Mouse (Mus musculus): ENCODE results near the gene Map1a. TPM values are rescaled to one million over a fixed set of nuclear protein-coding genes. Genes with fewer than 3 reads are reported as not detected.

Gene Map1a
- polyA plus RNA-seq, 1 experiment from 2014 or later = 0.93 TPM

- ATAC-seq (replicated peaks; ENCODE audit: low FRiP score, low read depth) = no peak
- 83% methylated on average over 10 of the region's 10 CpGs for WGBS
- H3K9ac ChIP-seq (ENCODE audit: low read depth, low read length) = no peak overlapping the region
- no peaks in the 10 kb centered on the region for H3K36me3 ChIP-seq (ENCODE audit: insufficient read depth, low read length)
- peaks cover 5% of the 10 kb centered on the region; the same call in 1 of the 2 replicates for H3K27me3 ChIP-seq (ENCODE audit: insufficient read depth, low read length)
- no peak for TF ChIP-seq CTCF (IDR thresholded peaks at IDR 0.05; ENCODE audit: low read depth)
- DNase-seq (ENCODE audit: low spot score) = no peak
- no peak overlapping the region for H3K4me2 ChIP-seq (ENCODE audit: low read length)
- no peak overlapping the region for H3K27ac ChIP-seq
- no peaks in the 10 kb centered on the region; the same call in 1 of the 2 replicates for H3K4me1 ChIP-seq (replicated peaks; ENCODE audit: insufficient read depth, low read length)
- no peaks in the 10 kb centered on the region for H3K9me3 ChIP-seq (replicated peaks; ENCODE audit: low read length)
- no peak overlapping the region for H3K4me3 ChIP-seq (replicated peaks; ENCODE audit: low read depth, low read length)
Measured at GRCm38 (mm10) chr2:121300036-121300435, 10.6 kb downstream of the Map1a start.

DNA sequence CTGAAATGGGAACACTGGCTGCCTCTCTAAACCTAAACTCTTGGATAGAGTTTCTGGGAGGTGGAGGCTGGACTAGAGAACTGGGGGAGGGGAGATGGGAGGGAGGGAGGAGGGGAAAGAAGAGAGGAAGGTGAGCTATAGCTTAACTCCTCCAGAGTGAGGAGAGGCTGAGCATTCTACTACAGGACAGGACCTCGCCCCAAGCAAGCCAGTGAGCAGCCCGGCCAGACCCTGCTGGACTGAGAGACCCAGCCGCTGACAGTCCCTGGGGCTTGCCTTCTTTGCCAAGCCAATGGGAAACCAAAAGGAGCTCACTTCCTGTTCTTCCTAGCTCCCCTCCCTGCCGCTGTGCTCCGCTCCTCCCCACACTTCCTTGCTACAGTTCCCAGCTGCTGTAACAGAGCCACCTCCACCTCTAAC, 19.6 kb downstream of the Map1a start:
- Histone ChIP-seq H3K4me3 (replicated peaks; ENCODE audit: low read depth, low read length) (no peak overlapping the region; the same call in 1 of the 2 replicates), H3K9ac (ENCODE audit: low read depth, low read length) (no peak overlapping the region), H3K4me2 (ENCODE audit: low read length) (peak overlapping the region; percentile 35), H3K9me3 (replicated peaks; ENCODE audit: low read length) (no peaks in the 10 kb centered on the region), H3K36me3 (ENCODE audit: insufficient read depth, low read length) (no peaks in the 10 kb centered on the region), H3K27me3 (ENCODE audit: insufficient read depth, low read length) (no peaks in the 10 kb centered on the region), H3K27ac (no peak overlapping the region), H3K4me1 (replicated peaks; ENCODE audit: insufficient read depth, low read length) (0 out of 2 replicates have a peak, but pooled peaks cover 6% of the 10 kb centered on the region)
- ATAC-seq (replicated peaks; ENCODE audit: low FRiP score, low read depth) = no peak; the same call in 1 of the 2 replicates
- TF ChIP-seq CTCF (IDR thresholded peaks at IDR 0.05; ENCODE audit: low read depth) = no peak
- WGBS = 7% methylated on average over 5 of the region's 5 CpGs
- peak; percentile 80 for DNase-seq (ENCODE audit: low spot score)

DNA sequence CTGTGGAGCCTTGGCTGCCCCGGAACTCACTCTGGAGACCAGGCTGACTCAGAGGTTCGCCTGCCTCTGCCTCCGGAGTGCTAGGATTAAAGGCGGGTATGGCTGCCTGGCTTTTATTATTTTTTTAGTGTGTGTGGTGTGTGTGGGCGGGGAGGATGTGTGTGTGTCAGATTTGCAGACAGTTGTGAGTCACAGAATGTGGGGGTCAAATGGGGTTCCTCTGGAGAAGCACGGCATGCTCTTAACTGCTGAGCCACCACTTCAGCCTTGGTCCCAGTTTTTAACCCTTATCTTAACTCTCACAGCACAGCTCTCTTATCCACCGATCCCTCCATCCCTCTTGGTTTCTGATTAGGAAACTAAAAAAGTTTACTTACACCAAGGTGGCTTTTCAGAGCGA, 26.9 kb downstream of the Map1a start:
- TF ChIP-seq CTCF (IDR thresholded peaks at IDR 0.05; ENCODE audit: low read depth) = no peak
- no peaks in the 10 kb centered on the region for H3K36me3 ChIP-seq (ENCODE audit: insufficient read depth, low read length)
- DNase-seq (ENCODE audit: low spot score) (no peak), ATAC-seq (replicated peaks; ENCODE audit: low FRiP score, low read depth) (no peak)
- H3K27me3 ChIP-seq (ENCODE audit: insufficient read depth, low read length) = no peaks in the 10 kb centered on the region
- no peak overlapping the region for H3K4me3 ChIP-seq (replicated peaks; ENCODE audit: low read depth, low read length)
- no peak overlapping the region for H3K9ac ChIP-seq (ENCODE audit: low read depth, low read length)
- no peaks in the 10 kb centered on the region for H3K4me1 ChIP-seq (replicated peaks; ENCODE audit: insufficient read depth, low read length)
- 67% methylated on average over 8 of the region's 8 CpGs for WGBS
- H3K4me2 ChIP-seq (ENCODE audit: low read length) = no peak overlapping the region
- H3K27ac ChIP-seq = no peak overlapping the region
- no peaks in the 10 kb centered on the region for H3K9me3 ChIP-seq (replicated peaks; ENCODE audit: low read length)

- TF ChIP-seq CTCF (IDR thresholded peaks at IDR 0.05; ENCODE audit: low read depth) = no peak
- ATAC-seq (replicated peaks; ENCODE audit: low FRiP score, low read depth) = no peak
- no peaks in the 10 kb centered on the region for H3K4me1 ChIP-seq (replicated peaks; ENCODE audit: insufficient read depth, low read length)
- no peak overlapping the region for H3K9ac ChIP-seq (ENCODE audit: low read depth, low read length)
- no peak overlapping the region for H3K27ac ChIP-seq
- H3K4me3 ChIP-seq (replicated peaks; ENCODE audit: low read depth, low read length) = no peak overlapping the region
- H3K27me3 ChIP-seq (ENCODE audit: insufficient read depth, low read length) = no peaks in the 10 kb centered on the region
- no peaks in the 10 kb centered on the region for H3K36me3 ChIP-seq (ENCODE audit: insufficient read depth, low read length)
- H3K9me3 ChIP-seq (replicated peaks; ENCODE audit: low read length) = no peaks in the 10 kb centered on the region
- H3K4me2 ChIP-seq (ENCODE audit: low read length) = no peak overlapping the region
- DNase-seq (ENCODE audit: low spot score) = no peak
- WGBS = 92% methylated on average over 10 of the region's 10 CpGs
Measured at GRCm38 (mm10) chr2:121323041-121323440, 33.6 kb downstream of the Map1a start.

DNA sequence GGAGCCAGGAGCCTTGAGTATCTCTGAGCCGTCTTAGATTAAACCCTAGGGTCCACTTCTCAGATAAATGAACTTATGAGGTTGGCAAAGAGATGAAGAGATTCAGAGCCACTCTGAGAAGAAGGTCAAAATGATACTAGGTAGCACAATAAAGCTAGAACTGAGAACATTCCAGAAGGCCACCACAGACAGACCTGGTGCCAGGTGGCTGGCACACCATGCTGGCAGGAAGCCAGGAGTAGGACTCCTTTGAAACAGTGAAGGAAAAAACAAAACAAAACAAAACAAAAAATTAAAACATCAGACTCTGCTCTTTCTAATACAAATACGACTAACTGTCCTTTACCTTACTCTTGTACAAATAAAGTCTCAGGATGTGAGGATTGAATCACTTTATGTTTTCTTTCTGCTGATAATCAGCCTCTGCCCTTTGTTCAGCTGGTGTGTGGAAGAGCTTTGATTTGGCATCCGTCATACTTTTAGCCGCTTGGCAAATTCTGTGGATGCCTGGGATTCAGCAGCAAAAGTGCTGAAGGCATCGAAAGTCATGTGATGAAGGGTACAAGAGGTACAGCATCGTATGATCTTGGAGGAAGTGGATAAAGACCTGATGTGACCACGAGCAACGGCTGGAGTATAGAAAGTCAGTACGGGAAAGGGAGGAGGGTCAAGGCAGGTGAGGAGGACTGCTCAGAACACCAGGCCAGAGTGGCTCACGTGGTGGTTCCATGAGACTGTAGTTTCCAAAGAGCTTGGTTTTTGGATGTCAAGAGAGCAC, 34.5 kb downstream of the Map1a start:
- no peak for TF ChIP-seq CTCF (IDR thresholded peaks at IDR 0.05; ENCODE audit: low read depth)
- no peaks in the 10 kb centered on the region for H3K36me3 ChIP-seq (ENCODE audit: insufficient read depth, low read length)
- no peaks in the 10 kb centered on the region for H3K4me1 ChIP-seq (replicated peaks; ENCODE audit: insufficient read depth, low read length)
- H3K9me3 ChIP-seq (replicated peaks; ENCODE audit: low read length) = no peaks in the 10 kb centered on the region
- no peaks in the 10 kb centered on the region for H3K27me3 ChIP-seq (ENCODE audit: insufficient read depth, low read length)
- ATAC-seq (replicated peaks; ENCODE audit: low FRiP score, low read depth) (no peak), DNase-seq (ENCODE audit: low spot score) (no peak)
- H3K4me2 ChIP-seq (ENCODE audit: low read length) = no peak overlapping the region
- WGBS = 85% methylated on average over 10 of the region's 10 CpGs
- H3K9ac ChIP-seq (ENCODE audit: low read depth, low read length) = no peak overlapping the region
- H3K27ac ChIP-seq = no peak overlapping the region
- H3K4me3 ChIP-seq (replicated peaks; ENCODE audit: low read depth, low read length) = no peak overlapping the region

- DNase-seq (ENCODE audit: low spot score) = no peak
- H3K27me3 ChIP-seq (ENCODE audit: insufficient read depth, low read length) = no peaks in the 10 kb centered on the region
- no peak for TF ChIP-seq CTCF (IDR thresholded peaks at IDR 0.05; ENCODE audit: low read depth)
- no peaks in the 10 kb centered on the region for H3K36me3 ChIP-seq (ENCODE audit: insufficient read depth, low read length)
- no peak overlapping the region for H3K4me3 ChIP-seq (replicated peaks; ENCODE audit: low read depth, low read length)
- H3K4me2 ChIP-seq (ENCODE audit: low read length) = no peak overlapping the region
- no peak overlapping the region for H3K9ac ChIP-seq (ENCODE audit: low read depth, low read length)
- no peak for ATAC-seq (replicated peaks; ENCODE audit: low FRiP score, low read depth)
- no peaks in the 10 kb centered on the region for H3K9me3 ChIP-seq (replicated peaks; ENCODE audit: low read length)
- 89% methylated on average over 2 of the region's 2 CpGs for WGBS
- H3K4me1 ChIP-seq (replicated peaks; ENCODE audit: insufficient read depth, low read length) = no peaks in the 10 kb centered on the region
- no peak overlapping the region for H3K27ac ChIP-seq
Measured at GRCm38 (mm10) chr2:121329492-121329891, 40.1 kb downstream of the Map1a start.

Data from kidney, postnatal 0 days (tissue).